Mouse (Mus musculus): ENCODE data around the gene Usp45. TPM values are rescaled to one million over a fixed set of nuclear protein-coding genes. Genes with fewer than 3 reads are reported as not detected.

The Usp45 gene
- polyA plus RNA-seq, 1 experiment, result 23.9 TPM

GRCm38 (mm10) chr4:21761416-21762160 is 5.4 kb upstream of the Usp45 start:
- H3K4me1 ChIP-seq (ENCODE audit: control insufficient read depth, insufficient read depth, low read length), result no peaks in the 10 kb centered on the region

GRCm38 (mm10) chr4:21763827-21764226 is 3.1 kb upstream of the Usp45 start:
- no peak for TF ChIP-seq CTCF (IDR thresholded peaks at IDR 0.05; ENCODE audit: borderline replicate concordance, insufficient read depth, low read length)
- TF ChIP-seq POLR2A (IDR thresholded peaks at IDR 0.05; ENCODE audit: low read depth, low read length), result no peak
- Histone ChIP-seq H3K27ac (ENCODE audit: insufficient read depth, low read length) (no peak overlapping the region), H3K4me3 (ENCODE audit: insufficient read depth, low read length) (no peak overlapping the region), H3K4me1 (ENCODE audit: control insufficient read depth, insufficient read depth, low read length) (no peaks in the 10 kb centered on the region)

More at GRCm38 (mm10) chr4:21761416-21762160, 5.4 kb upstream of the Usp45 start:
- TF ChIP-seq CTCF (IDR thresholded peaks at IDR 0.05; ENCODE audit: borderline replicate concordance, insufficient read depth, low read length), result no peak
- TF ChIP-seq POLR2A (IDR thresholded peaks at IDR 0.05; ENCODE audit: low read depth, low read length), result no peak
- Histone ChIP-seq H3K27ac (ENCODE audit: insufficient read depth, low read length) (no peak overlapping the region), H3K4me3 (ENCODE audit: insufficient read depth, low read length) (no peak overlapping the region)

- TF ChIP-seq CTCF (IDR thresholded peaks at IDR 0.05; ENCODE audit: borderline replicate concordance, insufficient read depth, low read length) (no peak), POLR2A (IDR thresholded peaks at IDR 0.05; ENCODE audit: low read depth, low read length) (no peak)
- H3K27ac ChIP-seq (ENCODE audit: insufficient read depth, low read length), result no peak overlapping the region
- no peaks in the 10 kb centered on the region for H3K4me1 ChIP-seq (ENCODE audit: control insufficient read depth, insufficient read depth, low read length)
- peak overlapping the region; percentile 90 for H3K4me3 ChIP-seq (ENCODE audit: insufficient read depth, low read length)
These were observed 639 bp upstream of the Usp45 start for GRCm38 (mm10) chr4:21766171-21766862.

- Histone ChIP-seq H3K4me3 (ENCODE audit: insufficient read depth, low read length) (no peak overlapping the region), H3K27ac (ENCODE audit: insufficient read depth, low read length) (no peak overlapping the region), H3K4me1 (ENCODE audit: control insufficient read depth, insufficient read depth, low read length) (no peaks in the 10 kb centered on the region)
- TF ChIP-seq CTCF (IDR thresholded peaks at IDR 0.05; ENCODE audit: borderline replicate concordance, insufficient read depth, low read length) (no peak), POLR2A (IDR thresholded peaks at IDR 0.05; ENCODE audit: low read depth, low read length) (no peak)
These were observed 4.1 kb downstream of the Usp45 start for GRCm38 (mm10) chr4:21771064-21771463.

GRCm38 (mm10) chr4:21772306-21772705 is 5.3 kb downstream of the Usp45 start:
- Histone ChIP-seq H3K27ac (ENCODE audit: insufficient read depth, low read length) (no peak overlapping the region), H3K4me1 (ENCODE audit: control insufficient read depth, insufficient read depth, low read length) (peaks cover 2% of the 10 kb centered on the region; the same call in 1 of the 2 replicates), H3K4me3 (ENCODE audit: insufficient read depth, low read length) (no peak overlapping the region)
- TF ChIP-seq POLR2A (IDR thresholded peaks at IDR 0.05; ENCODE audit: low read depth, low read length), result no peak
- TF ChIP-seq CTCF (IDR thresholded peaks at IDR 0.05; ENCODE audit: borderline replicate concordance, insufficient read depth, low read length), result no peak

- TF ChIP-seq CTCF (IDR thresholded peaks at IDR 0.05; ENCODE audit: borderline replicate concordance, insufficient read depth, low read length) (no peak), POLR2A (IDR thresholded peaks at IDR 0.05; ENCODE audit: low read depth, low read length) (peak; percentile 93)
- Histone ChIP-seq H3K4me3 (ENCODE audit: insufficient read depth, low read length) (peak overlapping the region; percentile 98), H3K4me1 (ENCODE audit: control insufficient read depth, insufficient read depth, low read length) (peaks cover 2% of the 10 kb centered on the region; the same call in 1 of the 2 replicates), H3K27ac (ENCODE audit: insufficient read depth, low read length) (no peak overlapping the region)
These were observed 9.4 kb downstream of the Usp45 start for GRCm38 (mm10) chr4:21776091-21776945.

- no peak for TF ChIP-seq CTCF (IDR thresholded peaks at IDR 0.05; ENCODE audit: borderline replicate concordance, insufficient read depth, low read length)
- TF ChIP-seq POLR2A (IDR thresholded peaks at IDR 0.05; ENCODE audit: low read depth, low read length), result no peak
- H3K27ac ChIP-seq (ENCODE audit: insufficient read depth, low read length), result no peak overlapping the region
- H3K4me3 ChIP-seq (ENCODE audit: insufficient read depth, low read length), result peak overlapping the region; percentile 98
- peaks cover 2% of the 10 kb centered on the region; the same call in 1 of the 2 replicates for H3K4me1 ChIP-seq (ENCODE audit: control insufficient read depth, insufficient read depth, low read length)
These were observed 9.9 kb downstream of the Usp45 start for GRCm38 (mm10) chr4:21776946-21777265.

- H3K4me1 ChIP-seq (ENCODE audit: control insufficient read depth, insufficient read depth, low read length), result peaks cover 2% of the 10 kb centered on the region; the same call in 1 of the 2 replicates
- H3K4me3 ChIP-seq (ENCODE audit: insufficient read depth, low read length), result no peak overlapping the region
- no peak for TF ChIP-seq POLR2A (IDR thresholded peaks at IDR 0.05; ENCODE audit: low read depth, low read length)
- no peak for TF ChIP-seq CTCF (IDR thresholded peaks at IDR 0.05; ENCODE audit: borderline replicate concordance, insufficient read depth, low read length)
- no peak overlapping the region for H3K27ac ChIP-seq (ENCODE audit: insufficient read depth, low read length)
These were observed 14.1 kb downstream of the Usp45 start for GRCm38 (mm10) chr4:21780816-21781726.

GRCm38 (mm10) chr4:21786268-21786667 is 19.3 kb downstream of the Usp45 start:
- TF ChIP-seq CTCF (IDR thresholded peaks at IDR 0.05; ENCODE audit: borderline replicate concordance, insufficient read depth, low read length) (no peak), POLR2A (IDR thresholded peaks at IDR 0.05; ENCODE audit: low read depth, low read length) (no peak)
- no peak overlapping the region for H3K27ac ChIP-seq (ENCODE audit: insufficient read depth, low read length)
- H3K4me1 ChIP-seq (ENCODE audit: control insufficient read depth, insufficient read depth, low read length), result no peaks in the 10 kb centered on the region
- no peak overlapping the region for H3K4me3 ChIP-seq (ENCODE audit: insufficient read depth, low read length)
